8 mouse cellular contexts compared by ENCODE assay signal in genomic region chr13:51833611-51834010, GRCm38 (mm10). TPM values are rescaled to one million over a fixed set of nuclear protein-coding genes. Genes with fewer than 3 reads are reported as not detected.
A peak's percentile ranks its signal among the peaks of the same experiment; 100 is the strongest.
DNase-seq lines count a peak whose midpoint lies in the region; ATAC-seq lines count a peak whose summit lies in the region.

No protein-coding gene starts in this region.

- no peak overlapping the region for H3K4me3 ChIP-seq in hindbrain, embryonic 12.5 days
- H3K4me3 ChIP-seq in neural tube, embryonic 11.5 days (ENCODE audit: low read depth, low read length) = no peak overlapping the region

- no peak overlapping the region for H3K4me2 ChIP-seq in hindbrain, embryonic 12.5 days (replicated peaks)
- H3K4me2 ChIP-seq in neural tube, embryonic 11.5 days (ENCODE audit: low read depth) = no peak overlapping the region

- H3K4me1 ChIP-seq in hindbrain, embryonic 12.5 days = peaks cover 7% of the 10 kb centered on the region; the same call in 1 of the 2 replicates
- H3K4me1 ChIP-seq in neural tube, embryonic 11.5 days (ENCODE audit: control insufficient read depth, insufficient read depth, low read length) = peaks cover 6% of the 10 kb centered on the region; the same call in 1 of the 2 replicates

- no peaks in the 10 kb centered on the region for H3K9me3 ChIP-seq in hindbrain, embryonic 12.5 days (replicated peaks)
- no peaks in the 10 kb centered on the region for H3K9me3 ChIP-seq in neural tube, embryonic 11.5 days (ENCODE audit: control insufficient read depth, low read length)

- H3K27ac ChIP-seq in hindbrain, embryonic 12.5 days = no peak overlapping the region
- no peak overlapping the region for H3K27ac ChIP-seq in neural tube, embryonic 11.5 days (ENCODE audit: low read depth, low read length)

- no peak overlapping the region for H3K9ac ChIP-seq in hindbrain, embryonic 12.5 days
- no peak overlapping the region for H3K9ac ChIP-seq in neural tube, embryonic 11.5 days (ENCODE audit: low read length)

- H3K27me3 ChIP-seq in hindbrain, embryonic 12.5 days = peaks cover 16% of the 10 kb centered on the region
- peaks cover 3% of the 10 kb centered on the region; the same call in 1 of the 2 replicates for H3K27me3 ChIP-seq in neural tube, embryonic 11.5 days (ENCODE audit: control insufficient read depth, insufficient read depth, low read length)

- peak; percentile 88 for DNase-seq in left cerebral cortex, postnatal 4 days
- no peak for DNase-seq in left cerebral cortex, adult 11 months (ENCODE audit: low spot score)
- DNase-seq in adrenal gland, postnatal 25 days = peak; percentile 80
- DNase-seq in neural tube, embryonic 11.5 days (ENCODE audit: low spot score) = peak; percentile 61
- DNase-seq in c-Kit-positive CD71-positive TER-119-positive erythroid progenitor cells, embryonic 14.5 days (ENCODE audit: low spot score) = no peak
- DNase-seq in testis, postnatal 14 days (ENCODE audit: low spot score) = no peak
- DNase-seq in spleen, postnatal 14 days (ENCODE audit: low spot score in 2 of 2) = no peak

- intact Hi-C loops in left cerebral cortex, postnatal 4 days (cut with DNase I) = loop anchor here (10.0 kb wide), 2 partner anchors 701 to 791 kb away; partner anchors contain the start of gene Diras2

- ATAC-seq in hindbrain, embryonic 12.5 days (ENCODE audit: low FRiP score) = peak; percentile 64; the same call in 1 of the 2 replicates
- peak; percentile 74 for ATAC-seq in neural tube, embryonic 11.5 days (ENCODE audit: insufficient read depth, low FRiP score, low TSS enrichment)

- WGBS in hindbrain, embryonic 12.5 days = 43% methylated on average over 2 of the region's 2 CpGs
- WGBS in neural tube, embryonic 11.5 days = 13% methylated on average over 2 of the region's 2 CpGs

- H3K36me3 ChIP-seq in hindbrain, embryonic 12.5 days = no peaks in the 10 kb centered on the region
- H3K36me3 ChIP-seq in neural tube, embryonic 11.5 days (ENCODE audit: control insufficient read depth, insufficient read depth, low read length) = no peaks in the 10 kb centered on the region

RNA-seq across cellular contexts. Expression of gene Gadd45g, which starts 12.9 kb away (rescaled TPM):
- 10 to 100 TPM in 1 of 2 experiments, 1 to 10 TPM in 1; 8.6 to 11.0 TPM for total RNA-seq in left cerebral cortex, postnatal 4 days (2021)
- total RNA-seq in adrenal gland, postnatal 25 days (2021) = 15.2 and 29.0 TPM in 2 replicates
- 163 and 181 TPM in 2 replicates for polyA plus RNA-seq in hindbrain, embryonic 12.5 days (2016; fragmentation: Nextera tagmentation; extraction: Ambion mirVana)
- 149 and 170 TPM in 2 replicates for polyA plus RNA-seq in neural tube, embryonic 11.5 days (2014; fragmentation: Nextera tagmentation; extraction: Ambion mirVana)

RNA-seq across cellular contexts. Expression of gene Sema4d, which starts 40.1 kb away (rescaled TPM):
- total RNA-seq in left cerebral cortex, postnatal 4 days (2021) = 10 to 100 TPM; 53.9 to 62.5 TPM
- total RNA-seq in adrenal gland, postnatal 25 days (2021) = 15.4 and 22.0 TPM in 2 replicates
- polyA plus RNA-seq in hindbrain, embryonic 12.5 days (2016; fragmentation: Nextera tagmentation; extraction: Ambion mirVana) = 7.2 and 7.7 TPM in 2 replicates
- 6.7 and 7.4 TPM in 2 replicates for polyA plus RNA-seq in neural tube, embryonic 11.5 days (2014; fragmentation: Nextera tagmentation; extraction: Ambion mirVana)

Comparison
In these comparisons a context has a peak if more than half of its experiments do, and no peak if none do; other contexts are left out.
1. DNase-seq: peak in left cerebral cortex, postnatal 4 days (single experiment), adrenal gland, postnatal 25 days (single experiment) and neural tube, embryonic 11.5 days (single experiment); none in left cerebral cortex, adult 11 months (single experiment), c-Kit-positive CD71-positive TER-119-positive erythroid progenitor cells, embryonic 14.5 days (single experiment), testis, postnatal 14 days (single experiment) and spleen, postnatal 14 days (0 of 2).